Mouse (Mus musculus): Measurements from ENCODE around the gene Mcf2l.

The Mcf2l gene

DNA sequence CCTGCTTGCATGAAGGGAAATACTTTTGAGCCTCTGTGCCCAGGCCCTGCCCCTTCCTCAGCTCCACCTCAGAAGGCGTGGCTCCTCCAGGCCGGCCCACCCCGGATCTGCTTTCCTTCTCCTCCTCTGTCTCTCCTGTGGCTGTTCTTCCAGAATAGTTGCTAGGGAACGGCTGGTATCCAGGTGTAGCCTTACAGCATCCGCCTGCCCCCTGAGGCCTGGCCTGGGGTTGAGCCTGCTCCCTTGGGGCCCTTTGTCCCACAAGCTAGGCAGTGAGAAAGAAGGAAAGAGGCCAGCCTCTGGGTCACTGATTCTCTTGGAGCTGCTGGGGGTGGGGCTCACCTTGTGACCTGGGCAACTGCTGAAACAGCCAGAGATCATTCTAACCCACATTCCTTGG, 38.4 kb downstream of the Mcf2l start:
- peak; percentile 87 for DNase-seq (ENCODE audit: low read depth, low spot score)

DNA sequence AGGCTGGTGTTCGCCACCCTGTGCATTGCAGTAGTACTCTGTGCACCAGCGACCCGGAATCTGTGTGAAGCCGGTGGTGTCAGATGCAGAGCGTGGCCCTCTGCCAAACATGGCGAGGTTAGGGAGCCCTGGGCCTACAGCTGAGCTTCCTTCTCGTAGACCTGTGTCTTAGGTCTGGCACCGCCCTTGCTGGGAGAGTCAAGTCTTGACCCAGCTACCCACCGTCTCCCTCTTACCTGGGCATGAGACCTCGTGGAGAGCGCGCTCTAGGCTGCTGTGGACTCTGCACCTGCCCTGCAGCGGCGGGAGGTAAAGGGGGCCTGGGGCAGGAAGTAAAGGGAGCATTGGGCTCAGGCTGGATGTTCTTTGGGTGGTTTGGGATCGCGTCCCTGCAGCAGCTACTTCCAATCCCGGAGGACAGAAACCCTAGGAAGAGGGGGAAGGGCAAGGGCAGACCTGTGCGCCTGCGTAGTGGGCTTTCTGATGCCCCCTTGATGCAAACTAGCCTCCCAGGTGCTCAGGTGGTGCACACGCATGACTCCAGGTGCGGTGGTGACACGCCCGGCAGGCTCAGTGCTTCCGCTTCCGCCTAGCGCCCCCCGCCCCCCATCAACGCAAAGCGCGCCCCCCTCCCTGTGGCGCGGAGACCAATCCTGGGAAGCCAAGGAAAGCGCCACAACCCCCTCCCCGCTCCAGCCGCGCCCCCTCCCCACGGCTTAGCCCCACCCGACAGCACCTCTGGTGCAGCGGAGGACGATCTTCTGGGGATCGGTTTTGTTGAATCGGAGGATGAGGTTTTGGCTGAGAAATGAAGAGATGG, 41.8 kb downstream of the Mcf2l start:
- peak; percentile 78 for DNase-seq (ENCODE audit: low read depth, low spot score)

GRCm38 (mm10) chr8:12916156-12916900, 42.7 kb downstream of the Mcf2l start:
- DNase-seq (ENCODE audit: low read depth, low spot score) = no peak

DNA sequence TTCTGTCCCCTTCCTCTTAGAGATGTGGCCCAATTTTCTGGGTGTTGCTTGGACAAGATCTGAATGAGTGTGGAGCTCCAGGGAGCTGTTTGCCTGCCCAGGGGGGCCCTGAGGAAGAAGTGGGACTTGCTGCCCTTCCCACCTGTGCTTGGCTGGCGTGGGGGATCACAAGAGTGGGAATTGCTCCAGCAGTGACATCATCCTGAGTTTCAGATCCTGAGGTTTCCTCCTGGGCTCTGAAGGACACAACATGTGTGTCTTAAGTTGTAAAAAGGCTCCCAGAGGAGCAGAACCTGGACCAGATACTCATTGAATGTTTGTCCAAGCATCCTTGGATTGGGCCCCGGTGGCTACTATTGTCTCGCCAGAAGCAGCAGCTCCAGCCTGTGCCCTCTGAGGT, 43.4 kb downstream of the Mcf2l start:
- DNase-seq (ENCODE audit: low read depth, low spot score) = no peak

DNA sequence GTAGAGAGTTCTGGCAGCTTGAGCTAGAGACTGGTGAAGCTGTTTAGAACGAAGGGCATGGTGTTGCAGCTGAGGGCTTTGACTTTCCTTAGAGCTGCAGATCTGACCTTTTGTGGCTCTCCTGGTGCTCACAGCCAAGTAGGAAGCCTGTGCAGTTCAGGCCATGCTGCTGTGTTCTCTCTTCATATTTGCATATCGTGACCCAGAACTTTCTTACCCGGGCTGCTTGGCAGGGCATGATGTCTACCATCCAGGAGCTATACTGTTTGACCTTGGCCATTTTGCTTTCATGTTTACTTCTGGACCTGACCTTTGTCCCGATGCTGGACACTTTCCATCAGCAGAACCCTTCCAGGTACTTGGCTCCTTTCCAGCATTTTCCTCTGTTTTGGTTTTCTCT, 44.2 kb downstream of the Mcf2l start:
- DNase-seq (ENCODE audit: low read depth, low spot score) = no peak

DNA sequence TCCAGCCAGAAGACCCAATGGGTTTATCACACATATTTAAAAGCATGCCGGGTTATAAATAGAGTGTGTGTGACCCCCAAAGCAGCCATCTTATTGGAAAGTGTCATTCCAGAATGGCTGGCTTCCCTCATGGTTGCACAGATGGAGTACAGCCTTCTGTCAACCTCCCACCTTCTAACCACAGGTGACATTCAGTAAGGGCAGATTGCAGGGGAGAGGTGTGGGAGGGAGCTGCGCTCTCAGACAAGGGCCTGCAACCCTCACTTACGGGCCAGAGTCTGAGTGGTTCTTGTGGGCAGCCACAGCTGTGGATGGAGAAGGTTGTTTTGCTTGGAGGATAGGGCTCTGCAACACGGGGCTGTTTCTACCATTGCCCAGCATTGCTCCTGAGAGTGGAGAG, 47.0 kb downstream of the Mcf2l start:
- DNase-seq (ENCODE audit: low read depth, low spot score) = no peak

DNA sequence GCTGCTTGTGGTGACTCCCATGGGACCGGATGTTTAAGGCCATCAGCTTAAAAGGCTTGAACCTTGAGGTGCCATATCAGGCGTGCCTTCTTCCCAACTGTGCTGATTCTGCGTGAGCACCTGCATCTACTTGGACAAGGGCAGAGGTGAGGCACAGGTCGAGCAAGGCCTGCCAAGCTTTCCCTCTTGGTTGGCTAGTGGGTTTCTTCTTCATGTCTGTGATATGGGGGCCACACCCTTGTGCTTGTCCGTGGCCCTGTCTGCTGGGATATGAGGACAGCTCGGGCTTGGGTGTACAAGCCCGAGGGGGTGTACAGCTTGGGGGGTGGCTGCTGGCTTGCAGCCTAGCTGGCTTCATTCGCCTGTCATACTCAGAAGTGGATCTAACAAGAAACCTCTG, 51.4 kb downstream of the Mcf2l start:
- DNase-seq (ENCODE audit: low read depth, low spot score) = no peak

- DNase-seq (ENCODE audit: low read depth, low spot score) = peak; percentile 60
Measured at GRCm38 (mm10) chr8:12925941-12926381, 52.4 kb downstream of the Mcf2l start.

- peak; percentile 39 for DNase-seq (ENCODE audit: low read depth, low spot score)
Measured at GRCm38 (mm10) chr8:12927204-12927983, 53.8 kb downstream of the Mcf2l start.

DNA sequence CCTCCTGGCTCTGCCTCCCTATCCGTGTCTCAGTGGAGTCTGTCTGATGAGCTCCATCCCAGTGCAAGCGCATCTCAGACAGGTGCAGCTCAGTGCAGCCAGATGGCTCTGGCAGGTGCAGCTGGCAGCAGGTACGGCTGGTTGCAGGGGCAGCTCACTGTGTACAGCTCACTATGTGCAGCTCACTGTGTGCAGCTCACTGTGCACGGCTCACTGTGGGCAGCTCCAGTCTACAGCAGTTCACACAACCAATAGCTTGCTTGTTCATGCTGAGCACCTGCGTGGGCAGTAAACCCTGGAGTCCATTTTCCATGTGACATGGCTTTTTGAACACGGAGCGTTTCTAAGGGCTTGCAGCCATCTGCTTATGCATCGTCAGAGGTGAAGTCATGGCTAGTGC, 54.4 kb downstream of the Mcf2l start:
- no peak for DNase-seq (ENCODE audit: low read depth, low spot score)

DNA sequence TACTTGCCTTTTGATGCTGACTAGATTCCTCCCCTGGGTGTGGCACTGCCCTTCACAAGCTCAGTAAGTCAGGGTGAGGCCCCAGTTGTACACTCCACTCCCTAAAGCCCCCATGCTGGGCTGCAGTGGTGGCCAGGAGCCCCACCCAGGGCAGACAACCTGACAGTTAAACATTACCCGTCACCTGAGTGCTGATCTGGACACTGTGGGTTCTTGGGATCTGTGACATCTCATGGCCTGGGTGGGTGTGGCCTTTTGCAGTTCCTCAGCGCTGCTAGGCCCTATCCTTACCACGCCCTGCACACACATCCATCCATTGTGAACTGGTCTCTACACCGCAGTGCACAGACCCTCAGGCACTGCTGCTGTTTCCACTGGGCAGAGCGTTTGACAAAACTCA, 55.3 kb downstream of the Mcf2l start:
- peak; percentile 90 for DNase-seq (ENCODE audit: low read depth, low spot score)

GRCm38 (mm10) chr8:12930290-12930689, 56.7 kb downstream of the Mcf2l start:
- DNase-seq (ENCODE audit: low read depth, low spot score) = peak; percentile 86

- DNase-seq (ENCODE audit: low read depth, low spot score) = no peak
Measured at GRCm38 (mm10) chr8:12931426-12931825, 57.8 kb downstream of the Mcf2l start.

- no peak for DNase-seq (ENCODE audit: low read depth, low spot score)
Measured at GRCm38 (mm10) chr8:12932520-12932919, 58.9 kb downstream of the Mcf2l start.

DNA sequence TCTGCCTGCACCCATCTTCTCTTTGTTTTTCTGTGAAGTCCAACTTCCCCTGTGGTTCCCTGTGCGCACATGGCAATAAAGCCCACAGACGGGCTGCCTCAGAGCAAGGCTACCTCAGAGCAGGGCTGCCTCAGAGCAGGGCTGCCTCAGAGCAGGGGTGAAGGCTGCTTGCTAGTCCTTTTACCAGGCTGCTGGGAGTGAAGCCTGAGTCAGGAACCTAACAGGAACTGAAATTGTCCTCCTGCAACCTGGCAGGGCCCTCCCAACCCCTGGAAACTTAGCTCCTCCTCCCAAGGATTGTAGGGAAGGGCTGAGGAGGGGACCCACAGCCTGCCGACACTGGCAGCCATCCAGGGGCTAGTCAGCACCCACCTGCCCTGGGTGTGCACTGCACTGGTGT, 60.2 kb downstream of the Mcf2l start:
- no peak for DNase-seq (ENCODE audit: low read depth, low spot score)

GRCm38 (mm10) chr8:12934453-12935043, 60.9 kb downstream of the Mcf2l start:
- no peak for DNase-seq (ENCODE audit: low read depth, low spot score)

DNA sequence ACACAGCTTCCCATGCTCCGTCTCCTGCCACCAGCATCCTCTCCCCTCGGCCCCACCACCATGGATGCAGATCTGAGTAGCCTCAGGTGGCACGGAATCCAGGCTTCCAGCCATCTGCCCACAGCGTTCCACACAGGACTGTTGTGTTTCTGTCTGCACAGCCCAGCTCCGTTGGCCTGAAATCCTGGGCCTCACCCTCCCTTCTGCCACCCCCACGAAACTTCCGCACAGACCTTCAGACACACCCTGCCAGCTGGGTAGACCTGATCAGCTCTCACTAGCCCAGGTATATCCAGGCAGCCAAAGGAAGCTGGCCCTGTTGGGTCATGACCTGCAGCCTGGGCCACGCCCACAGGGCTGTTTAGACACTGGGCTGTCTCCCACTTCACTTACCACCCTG, 66.9 kb downstream of the Mcf2l start:
- no peak for DNase-seq (ENCODE audit: low read depth, low spot score)

GRCm38 (mm10) chr8:12941161-12941926, 67.7 kb downstream of the Mcf2l start:
- DNase-seq (ENCODE audit: low read depth, low spot score) = no peak

DNA sequence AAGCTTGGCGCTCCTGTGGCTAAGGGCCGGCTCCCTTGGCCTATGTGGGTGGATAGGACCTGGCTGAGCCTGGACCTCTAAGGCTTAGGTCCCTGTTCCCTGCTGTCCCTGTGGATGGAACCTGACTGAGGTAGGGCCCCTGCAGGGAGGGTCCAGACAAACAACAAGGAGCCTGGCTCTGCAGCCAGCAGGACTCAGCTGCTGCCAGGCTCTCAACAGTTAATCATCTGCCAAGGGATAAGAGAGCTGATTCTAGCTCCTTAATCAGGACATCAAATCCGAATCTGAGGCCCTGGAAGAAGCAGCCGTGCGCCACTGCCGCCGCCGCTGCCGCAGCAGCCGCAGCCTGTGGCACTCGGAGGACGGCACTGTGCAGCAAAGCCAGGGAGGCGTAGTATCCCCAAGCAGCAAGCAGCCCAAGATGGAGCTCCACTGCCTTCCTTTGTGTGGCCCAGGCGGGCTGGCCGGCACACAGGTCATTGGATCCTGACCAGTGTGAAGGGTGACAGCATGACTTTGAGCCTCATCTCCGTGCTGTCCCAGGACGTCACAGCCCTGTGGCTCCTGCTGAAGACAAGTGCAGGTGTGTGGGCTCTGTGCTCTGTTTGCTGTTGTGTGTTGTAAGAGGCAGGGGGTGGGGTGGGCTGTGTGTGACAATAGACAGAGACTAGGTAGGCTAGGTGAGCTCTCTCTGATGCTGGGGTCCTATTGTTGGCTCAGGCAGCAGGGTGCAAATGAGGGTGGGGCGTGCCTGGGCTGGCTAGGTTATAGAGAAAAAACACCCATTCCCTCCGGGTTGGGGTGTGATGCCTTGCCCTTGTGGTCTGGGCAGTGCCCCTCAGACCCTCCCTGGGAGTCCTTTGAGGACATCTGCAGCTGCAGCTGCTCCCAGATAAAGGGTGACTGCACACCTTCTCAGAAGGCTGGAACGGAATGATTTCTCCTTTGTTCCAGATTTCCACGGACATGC, 74.3 kb downstream of the Mcf2l start:
- peak; percentile 46 for DNase-seq (ENCODE audit: low read depth, low spot score)

DNA sequence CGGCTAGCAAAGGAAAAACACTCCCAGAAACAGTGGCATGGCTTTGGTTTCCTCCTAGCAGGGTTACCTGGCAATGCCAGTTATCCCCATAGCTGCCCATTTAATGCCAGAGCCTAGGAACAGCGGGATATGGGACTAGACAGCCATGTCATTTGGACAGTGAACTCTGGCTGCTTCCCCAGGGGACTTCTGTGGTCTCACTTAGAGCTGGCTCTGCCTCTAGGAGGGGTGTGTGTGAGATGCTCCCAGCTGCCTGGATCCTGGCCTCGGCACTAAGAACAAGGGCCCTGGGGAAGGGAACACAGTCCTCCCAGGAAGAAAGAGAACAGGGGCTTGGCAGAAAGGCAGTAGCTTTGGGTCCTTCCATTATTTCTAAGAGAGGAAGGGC, 75.0 kb downstream of the Mcf2l start:
- DNase-seq (ENCODE audit: low read depth, low spot score) = no peak

All from R1 (cell line).